Mouse (Mus musculus): ENCODE results near the gene B3galnt1. TPM values are rescaled to one million over a fixed set of nuclear protein-coding genes. Genes with fewer than 3 reads are reported as not detected.
A peak's percentile ranks its signal among the peaks of the same experiment; 100 is the strongest.

The B3galnt1 gene
- total RNA-seq (2021) = 13.2 and 16.2 TPM in 2 replicates
- long read RNA-seq, experiment 1, transcript B3galnt1-201 (3 exons, 2,028 nt) = major isoform, 31 of 37 reads
- long read RNA-seq, experiment 1, partial matches to known transcripts = 0 of 37 reads
- long read RNA-seq, experiment 1, other reads (novel, unspliced or antisense) = 6 of 37 reads
- long read RNA-seq, experiment 2, transcript B3galnt1-201 (3 exons, 2,028 nt) = major isoform, 16 of 18 reads
- long read RNA-seq, experiment 2, partial matches to known transcripts = 2 of 18 reads
- long read RNA-seq, experiment 2, other reads (novel, unspliced or antisense) = 0 of 18 reads

DNA sequence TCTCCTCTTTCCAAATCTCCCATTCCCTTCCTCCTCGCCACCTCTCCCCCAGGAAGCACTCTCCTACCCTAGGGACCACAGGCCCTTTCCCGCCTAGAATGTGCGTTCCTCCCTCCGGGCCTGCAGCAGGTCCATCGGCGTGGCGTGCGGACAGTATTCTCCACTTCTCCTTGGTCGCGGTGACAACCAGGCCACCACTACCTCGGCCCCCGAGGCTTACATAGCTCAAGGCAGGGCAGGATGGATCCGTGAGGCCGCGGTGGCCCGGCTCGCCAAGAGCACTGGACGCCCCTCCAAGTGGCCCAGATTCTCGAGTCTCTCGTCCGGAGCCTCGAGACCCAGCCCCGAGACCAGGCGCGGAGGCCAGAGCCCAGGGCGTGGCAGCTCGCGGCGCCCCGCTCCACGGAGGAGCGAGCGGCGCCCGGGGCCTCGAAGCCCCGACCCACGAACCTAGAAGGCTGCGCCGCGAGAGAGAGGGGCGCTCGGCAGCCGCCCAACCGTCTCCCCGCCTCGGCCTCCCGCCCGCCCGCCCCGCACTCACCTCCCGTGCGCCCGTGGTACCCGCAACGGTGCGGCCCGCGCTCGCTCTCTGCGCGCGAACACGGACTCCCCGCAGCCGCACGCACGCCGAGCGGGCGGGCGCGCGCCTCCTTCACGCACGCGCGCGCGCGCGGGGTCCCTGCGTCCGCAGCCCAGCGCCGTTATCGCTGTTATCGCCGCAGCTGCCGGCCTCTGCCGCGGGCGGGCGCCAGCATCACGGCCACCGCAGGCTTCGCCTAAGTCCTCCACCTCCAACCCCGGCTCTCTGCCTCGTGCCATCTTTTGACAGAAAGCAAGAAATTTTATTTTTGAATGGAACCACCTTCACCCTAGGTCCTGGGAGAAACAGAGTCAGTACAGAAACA lies at the start of gene B3galnt1:
B3galnt1 (minus strand) TSS at position 700 of the 905 bp plus-strand sequence.
- DNase-seq = peak; percentile 84

DNA sequence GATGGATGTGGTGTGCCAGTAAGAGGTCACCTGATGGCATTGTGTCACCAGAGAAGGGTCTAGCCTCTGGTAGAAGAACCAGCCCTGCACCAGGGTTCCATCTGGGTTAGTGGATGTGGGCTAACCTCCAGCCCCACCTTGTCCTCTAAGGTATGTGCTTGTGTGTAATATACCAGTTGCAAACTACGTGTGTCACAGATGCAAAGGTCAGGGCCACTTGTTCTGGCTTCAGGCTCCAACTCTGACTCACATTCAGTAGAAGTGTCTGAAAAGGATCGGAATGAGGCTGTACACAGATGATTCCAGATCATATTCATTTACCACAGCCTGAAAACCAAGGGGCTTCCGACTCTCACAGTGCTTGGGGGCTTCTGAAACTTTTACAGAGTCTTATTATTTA lies 35.8 kb upstream of the B3galnt1 start:
- peak; percentile 67 for DNase-seq

DNA sequence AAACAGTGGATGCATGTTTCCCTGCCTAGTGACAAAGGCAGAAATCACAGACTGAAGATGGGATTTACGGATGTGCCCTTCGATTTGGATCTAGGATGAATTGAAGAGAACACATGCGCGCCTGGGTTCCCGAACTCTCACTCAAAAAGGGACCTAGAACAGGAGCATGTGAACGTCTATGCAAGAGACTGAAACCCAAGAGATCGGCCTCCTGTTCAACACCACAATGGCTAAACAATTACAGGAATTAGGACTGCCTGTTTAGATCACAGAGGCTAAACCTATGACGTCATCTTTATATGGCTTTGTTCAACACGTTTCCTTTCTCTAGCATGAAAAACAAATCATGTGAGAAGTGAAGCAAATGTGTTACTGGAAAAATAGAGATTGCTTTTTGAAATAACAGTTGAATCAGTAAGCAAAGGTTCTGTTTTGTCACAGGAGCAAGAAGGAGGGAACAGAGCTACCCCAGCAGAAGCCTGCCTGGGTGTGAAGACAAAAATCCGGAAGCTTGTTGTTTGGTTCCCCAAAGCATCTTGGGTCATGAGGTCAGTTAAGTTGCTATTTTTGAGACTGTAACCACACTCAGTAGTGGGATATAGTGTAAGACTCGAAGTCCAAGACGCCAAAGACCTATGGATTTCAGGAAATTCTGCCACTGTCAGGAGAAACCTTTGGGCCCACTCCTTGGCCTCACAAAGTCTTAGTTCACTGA lies 35.1 kb upstream of the B3galnt1 start:
- no peak for DNase-seq

DNA sequence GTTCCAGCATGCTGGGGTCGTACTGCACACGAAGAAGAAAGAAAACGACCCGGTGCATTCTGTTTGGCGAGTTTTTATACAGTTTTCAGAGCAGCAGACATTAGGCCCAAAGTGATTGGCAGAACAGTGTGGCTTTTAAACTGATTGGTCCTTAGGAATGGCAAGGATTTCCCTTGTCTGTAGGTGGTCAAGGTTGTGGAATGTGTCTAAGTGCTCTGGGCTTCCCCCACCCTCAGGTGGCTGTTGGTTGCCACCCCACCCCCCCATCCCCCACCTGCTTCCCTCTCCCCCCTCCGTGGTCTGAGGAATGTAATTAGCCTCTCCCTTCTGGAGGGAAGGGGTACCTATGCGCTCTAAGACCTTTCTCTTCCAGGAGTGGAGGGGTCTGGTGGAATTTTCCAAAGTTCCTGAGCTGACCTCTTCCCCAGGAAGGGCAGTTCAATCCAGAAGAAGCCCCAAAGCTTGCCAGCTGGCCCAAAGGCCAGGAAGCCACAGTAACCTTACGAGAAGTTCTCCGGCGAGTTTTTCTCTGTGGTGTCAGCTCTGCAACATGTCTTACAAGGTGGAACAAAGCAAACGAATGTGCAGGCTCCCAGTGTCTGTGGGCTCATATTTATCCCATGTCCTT lies 28.3 kb upstream of the B3galnt1 start:
- DNase-seq = peak; percentile 35

DNA sequence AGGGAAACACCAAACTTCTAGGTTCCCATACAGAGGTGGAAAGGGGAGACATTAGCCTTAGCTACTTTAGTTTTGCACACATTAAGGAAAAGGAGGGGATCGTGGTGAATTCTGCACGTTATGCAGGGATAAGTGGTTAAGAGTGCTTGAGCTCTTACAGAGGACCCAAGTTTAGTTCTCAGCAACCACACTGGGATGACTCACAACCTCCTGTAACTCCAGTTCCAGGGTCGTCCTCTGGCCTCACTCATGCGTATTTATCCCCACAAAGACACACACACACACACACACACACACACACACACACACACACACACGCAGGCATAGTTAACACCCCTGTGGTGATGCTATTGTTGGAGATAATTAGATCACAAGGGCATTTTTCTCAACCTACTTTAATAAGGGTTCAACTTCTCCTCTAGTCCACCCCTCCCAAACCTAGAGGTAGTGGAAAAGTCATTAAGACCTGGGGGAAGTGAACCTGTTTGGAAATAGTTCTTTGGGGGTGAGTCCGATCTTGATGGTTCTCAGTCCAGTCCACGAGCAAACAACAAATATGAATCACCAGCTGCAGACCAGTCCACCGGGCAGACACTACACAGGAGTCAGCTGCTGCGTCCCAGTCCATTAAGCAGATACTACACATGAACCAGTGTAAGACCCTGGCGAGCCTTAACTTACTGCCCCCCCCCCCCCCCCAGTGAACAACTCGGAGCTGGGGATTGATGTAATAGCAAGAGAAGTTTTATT lies 27.6 kb upstream of the B3galnt1 start:
- no peak for DNase-seq

DNA sequence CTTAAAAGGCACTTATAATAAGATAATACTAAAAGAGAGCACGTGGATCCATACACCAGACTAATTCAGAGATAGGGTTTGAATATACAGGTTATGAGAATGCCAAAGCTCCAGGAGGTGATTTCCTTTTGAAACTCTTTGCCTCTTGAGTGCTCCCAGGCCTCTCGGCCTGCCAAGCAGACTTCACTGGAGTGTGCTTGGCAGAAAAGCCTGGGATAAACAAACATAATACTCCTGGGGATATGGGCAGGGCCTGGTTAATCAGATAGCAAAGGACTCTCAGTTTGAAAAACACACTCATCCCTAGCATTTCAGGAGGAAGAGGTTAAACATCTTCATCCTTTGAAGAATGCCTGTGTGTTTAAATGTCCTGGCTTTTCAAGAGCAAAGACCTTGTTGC lies 25.4 kb upstream of the B3galnt1 start:
- DNase-seq = peak; percentile 36

DNA sequence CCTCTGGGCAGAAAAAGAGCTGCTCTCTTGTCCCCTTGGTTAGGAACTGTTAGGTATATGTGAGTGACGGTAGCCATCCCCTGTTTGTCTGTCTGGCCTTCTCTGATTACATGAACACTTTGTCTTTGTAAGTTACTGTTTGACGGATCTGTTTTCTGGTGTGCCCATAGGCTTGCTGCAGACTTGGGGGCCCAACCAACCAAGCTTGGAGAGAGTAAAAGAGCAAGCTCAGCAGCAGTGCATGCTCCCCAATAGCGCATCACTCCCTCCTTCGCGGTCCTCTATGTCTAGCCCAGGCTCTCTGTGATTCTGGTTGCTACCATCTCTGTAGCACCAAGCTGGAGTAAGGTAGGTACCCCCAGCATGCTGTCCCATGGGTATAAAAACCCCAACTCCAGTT lies 9.1 kb upstream of the B3galnt1 start:
- no peak for DNase-seq

DNA sequence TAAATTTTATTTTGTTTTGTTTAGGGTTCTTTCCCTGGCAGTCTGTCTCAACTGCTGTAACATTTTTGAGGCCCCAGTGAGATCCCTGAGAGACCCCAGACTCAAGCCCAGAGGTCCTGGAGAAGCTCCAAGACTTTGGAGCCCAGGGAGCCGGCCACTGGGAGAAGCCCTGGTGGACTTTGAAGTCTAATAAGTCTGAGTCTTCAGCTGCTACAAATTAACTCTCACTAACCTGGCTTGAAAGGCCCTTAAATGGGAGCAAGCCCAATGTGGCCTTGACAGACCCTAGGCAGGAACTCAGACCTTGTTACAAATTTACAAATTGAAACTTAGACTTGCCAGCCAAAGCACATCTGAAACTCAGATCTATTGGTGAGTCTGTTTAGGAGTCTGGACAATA lies 8.7 kb upstream of the B3galnt1 start:
- no peak for DNase-seq

DNA sequence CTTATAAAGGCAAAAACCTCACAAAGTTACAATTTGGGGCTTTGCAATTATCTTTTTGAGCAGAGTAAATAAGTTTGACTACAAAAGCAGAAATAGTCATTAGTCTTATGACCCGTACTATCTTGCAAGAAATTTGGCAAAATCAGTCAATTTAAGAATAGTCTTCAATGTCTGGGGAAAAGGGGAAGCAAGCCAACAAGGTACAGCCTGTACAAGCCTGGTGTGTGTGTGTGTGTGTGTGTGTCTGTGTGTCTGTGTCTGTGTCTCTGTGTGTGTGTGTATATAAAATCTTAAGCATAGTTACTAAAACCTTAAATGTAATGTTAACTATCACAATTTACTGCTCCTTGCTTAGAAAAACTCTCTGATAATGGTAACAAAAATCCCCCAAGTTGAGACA lies 8.2 kb upstream of the B3galnt1 start:
- no peak for DNase-seq

DNA sequence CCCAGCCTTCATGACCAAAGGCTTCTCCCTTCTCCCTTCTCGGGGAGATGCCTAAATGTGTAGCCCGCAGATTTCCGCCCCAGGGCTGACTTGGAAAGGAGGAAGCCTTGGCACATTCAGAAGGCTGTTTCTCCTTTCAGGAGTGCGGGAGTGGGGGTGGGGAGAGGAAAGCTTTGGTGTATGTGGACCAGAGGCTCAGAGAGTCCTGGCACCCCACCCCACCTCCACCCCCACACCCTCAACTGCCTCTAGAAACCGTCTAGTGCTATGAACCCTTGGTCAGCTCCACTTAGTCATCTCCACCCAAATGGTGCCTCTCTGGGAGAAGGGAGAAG lies 373 bp upstream of the B3galnt1 start:
- no peak for DNase-seq

DNA sequence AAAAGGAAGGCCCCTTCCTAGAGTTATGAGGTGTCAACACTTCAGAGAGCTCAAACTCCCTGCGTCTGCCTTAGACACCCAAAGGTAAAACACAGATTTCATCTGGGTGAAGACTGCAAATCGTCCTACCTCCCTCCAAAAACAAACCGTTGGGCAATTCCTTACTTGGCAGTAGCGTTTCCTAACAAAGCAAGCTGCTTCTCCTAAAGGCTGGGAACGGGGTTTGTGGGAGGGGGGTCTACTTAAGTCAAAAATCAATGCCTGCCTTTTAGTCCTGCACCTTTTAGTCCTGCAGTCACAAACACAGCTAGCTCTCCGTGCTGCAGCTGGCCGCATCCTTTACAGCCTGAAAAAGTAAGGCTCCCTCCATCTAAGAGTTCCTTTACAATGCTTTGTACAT lies 944 bp downstream of the B3galnt1 start:
- no peak for DNase-seq

DNA sequence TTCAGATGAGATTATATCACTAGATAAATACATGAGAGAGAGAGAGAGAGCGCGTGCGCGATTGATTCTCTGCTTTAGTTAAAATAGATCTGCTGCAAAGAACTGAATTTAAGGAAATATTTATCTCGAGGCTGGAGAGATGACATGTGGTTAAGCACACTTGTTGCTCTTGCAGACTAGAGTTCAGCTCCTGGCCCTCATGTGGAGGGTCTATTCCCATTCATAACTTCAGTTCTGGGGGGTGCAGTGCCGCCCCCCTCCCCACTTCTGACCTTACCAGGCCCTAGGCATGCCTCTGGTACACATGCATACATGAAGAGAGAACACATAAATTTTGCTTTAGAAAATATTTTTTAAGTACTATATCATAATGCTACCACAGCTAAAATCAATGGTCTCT lies 1.5 kb downstream of the B3galnt1 start:
- DNase-seq = no peak

DNA sequence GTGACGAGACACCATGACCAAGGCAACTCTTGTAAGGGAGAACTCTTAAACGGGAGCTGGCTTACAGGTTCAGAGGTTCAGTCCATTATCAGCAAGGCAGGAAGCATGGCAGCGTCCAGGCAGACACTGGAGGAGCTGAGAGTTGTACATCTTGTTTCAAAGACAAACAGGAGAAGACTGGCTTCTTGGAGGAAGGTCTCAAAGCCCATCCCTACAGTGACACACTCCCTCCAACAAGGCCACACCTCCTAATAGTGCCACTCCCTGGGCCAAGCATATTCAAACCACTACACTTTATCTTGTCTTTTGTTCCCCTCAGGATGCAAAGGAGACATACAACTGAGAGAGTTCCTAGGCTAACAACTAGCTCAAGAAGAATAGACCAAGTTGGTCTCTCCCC lies 2.6 kb downstream of the B3galnt1 start:
- DNase-seq = no peak

DNA sequence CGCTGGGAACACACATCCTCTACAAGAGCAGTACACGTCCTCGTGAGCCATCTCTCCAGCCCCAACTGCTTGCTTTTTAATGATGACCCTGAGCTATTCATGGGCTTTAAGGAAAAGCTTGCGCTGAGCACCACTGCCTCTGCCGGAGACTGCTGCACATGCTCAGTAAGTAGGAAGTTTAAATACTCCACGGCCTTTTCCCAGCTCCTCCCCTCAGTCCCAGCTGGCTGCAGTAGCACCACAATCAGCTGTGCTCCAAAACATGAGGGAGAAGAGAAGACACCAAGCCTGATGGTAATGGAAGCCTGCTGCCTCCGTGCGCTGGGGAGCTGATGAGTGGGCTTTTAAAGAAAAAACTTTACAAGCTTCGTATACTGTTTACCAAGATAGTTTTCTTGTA lies 4.7 kb downstream of the B3galnt1 start:
- peak; percentile 20 for DNase-seq

DNA sequence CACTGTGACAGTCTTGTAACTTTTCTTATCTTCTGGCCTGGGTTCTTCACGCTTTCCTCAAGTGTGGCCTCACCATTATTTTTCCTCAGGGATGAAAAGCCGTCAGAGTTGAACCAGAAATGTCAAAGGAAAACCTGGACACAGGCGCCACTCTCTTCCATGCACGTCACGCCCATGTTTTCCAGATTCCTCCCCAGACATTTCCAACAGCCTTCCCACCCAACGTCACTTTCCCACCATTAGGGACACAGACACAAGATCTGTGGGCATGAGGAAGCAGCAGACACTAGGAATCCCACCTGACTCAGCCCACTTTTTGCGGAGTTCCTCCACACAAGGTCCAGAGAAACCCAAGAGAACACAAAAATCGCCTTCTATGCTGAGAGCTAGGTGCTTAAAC lies 5.3 kb downstream of the B3galnt1 start:
- no peak for DNase-seq

DNA sequence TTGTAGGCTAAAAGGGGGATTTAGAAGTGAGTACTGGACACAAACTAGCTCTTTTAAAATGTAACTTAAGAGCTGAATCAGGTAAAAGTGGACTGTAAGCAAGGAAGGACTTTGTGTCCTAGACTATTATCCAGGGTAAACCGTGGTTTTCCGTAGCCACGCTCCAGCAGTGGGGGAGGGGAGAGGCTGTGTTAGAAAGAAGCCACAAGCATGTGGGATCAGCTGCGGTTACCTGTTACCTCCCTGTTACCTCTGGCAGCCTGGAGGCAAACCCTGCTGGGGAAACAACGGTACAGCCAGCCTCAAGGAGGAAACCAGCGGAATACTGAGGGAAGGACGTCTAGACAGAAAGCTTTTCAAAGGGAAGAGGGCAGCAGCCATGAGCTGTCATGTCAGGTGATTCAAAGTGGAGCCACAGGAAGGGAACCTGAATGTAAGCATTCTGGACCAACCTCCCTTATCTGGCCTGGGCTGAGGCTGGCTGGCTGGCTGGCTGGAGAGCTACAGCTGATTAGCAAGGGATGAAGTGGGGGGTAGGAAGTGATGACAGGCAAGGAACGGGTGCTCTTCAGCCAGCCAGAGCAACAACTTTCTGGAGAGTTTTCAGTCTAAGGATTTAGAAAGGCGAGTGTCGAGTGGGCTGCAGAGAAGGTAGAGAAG lies 10.5 kb downstream of the B3galnt1 start:
- no peak for DNase-seq

DNA sequence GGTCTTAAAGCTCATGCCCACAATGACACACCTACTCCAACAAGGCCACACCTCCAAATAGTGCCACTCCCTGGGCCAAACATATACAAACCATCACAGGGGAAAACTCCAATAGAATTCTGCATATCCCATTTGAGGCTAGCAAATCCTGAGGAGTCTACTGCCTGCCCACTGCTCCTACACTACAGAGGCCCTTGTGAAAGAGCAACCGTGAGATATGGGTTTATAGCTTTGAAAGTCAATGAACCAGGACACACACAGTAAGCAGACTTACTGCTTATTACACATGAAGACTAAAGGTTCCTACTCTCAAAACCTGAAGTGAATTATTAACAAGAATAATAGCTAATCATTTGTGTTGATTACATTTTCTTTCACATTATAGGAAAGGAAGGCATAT lies 15.0 kb downstream of the B3galnt1 start:
- no peak for DNase-seq

DNA sequence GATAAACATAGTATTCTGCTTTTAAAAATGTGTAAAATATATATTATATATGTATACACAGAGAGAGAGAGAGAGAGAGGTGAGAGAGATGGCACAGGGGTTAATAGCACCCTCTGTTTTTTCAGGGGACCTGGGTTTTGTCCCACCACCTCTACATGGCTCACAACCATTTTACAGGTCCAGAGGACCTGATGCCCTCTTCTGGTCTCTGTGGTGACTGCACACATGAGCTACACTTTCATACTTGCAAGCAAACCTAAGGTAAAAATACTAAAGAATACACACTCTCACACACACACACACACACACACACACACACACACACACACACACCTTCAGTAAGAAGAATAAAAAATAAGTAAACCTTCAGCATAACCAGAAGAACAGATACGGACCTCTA lies 20.0 kb downstream of the B3galnt1 start:
- DNase-seq = no peak

DNA sequence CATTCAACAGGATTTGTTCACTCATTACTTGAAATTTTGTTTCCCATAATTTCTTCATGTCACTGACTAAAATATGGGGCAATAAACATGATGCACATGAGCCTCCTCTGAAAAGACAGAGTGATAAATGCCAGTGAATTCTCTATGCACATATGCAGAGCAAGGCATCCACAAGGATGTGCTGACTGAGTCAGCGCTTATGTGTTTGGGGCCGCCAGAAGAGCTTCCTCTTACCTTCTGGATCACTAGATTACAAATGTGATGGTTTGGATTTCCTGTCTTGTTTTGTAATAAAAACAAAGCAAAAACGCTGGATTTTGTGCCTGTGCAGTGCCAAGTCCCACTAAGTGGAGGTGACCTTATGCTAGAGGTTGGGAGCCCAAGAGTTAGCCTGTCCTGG lies 22.0 kb downstream of the B3galnt1 start:
- DNase-seq = no peak

DNA sequence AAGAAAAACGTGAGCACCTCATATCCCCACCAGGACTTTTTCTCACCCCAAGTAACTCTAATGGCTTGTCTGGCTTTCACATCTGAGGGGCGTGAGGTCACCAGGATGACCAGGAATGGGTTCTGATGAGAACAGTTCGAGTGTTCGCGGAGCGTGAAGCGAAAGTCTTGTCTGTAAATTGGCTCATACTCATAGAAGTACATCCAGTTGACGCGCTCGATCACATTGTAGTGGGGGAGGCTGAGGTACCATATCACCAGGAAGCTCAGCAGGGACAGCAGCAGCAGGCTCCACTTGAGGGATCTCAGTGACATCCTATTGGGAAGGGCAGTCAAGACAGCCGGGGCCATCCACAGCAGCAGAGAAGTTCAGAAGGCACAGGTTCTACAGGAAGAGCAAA lies 23.2 kb downstream of the B3galnt1 start:
- no peak for DNase-seq

DNA sequence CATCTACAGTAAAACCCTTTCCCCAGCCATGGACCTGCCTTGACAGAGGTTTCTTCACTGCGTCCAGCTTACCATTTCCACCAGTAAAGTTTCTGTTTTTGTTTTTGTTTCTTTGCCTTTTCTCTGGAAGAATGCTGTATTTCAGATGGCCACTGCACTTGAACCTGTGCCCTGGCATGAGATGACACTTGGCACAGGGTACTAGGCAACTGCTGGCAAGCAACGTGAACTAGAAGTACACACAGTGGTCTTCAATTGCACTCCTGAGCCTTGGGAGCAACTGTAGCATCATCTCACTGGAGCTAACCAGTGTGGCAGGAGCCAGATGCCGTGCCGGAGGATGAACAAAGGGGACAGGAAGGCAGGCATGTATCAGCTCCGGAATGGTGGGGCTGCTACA lies 26.2 kb downstream of the B3galnt1 start:
- DNase-seq = no peak

Data from adrenal gland, postnatal 14 days (tissue).